Mouse (Mus musculus): ENCODE data around the gene Gm49393. TPM values are rescaled to one million over a fixed set of nuclear protein-coding genes. Genes with fewer than 3 reads are reported as not detected.
"Not testable (repeated sequence)": the region's sequence is repeated elsewhere in the genome, so short reads cannot be mapped to it uniquely, and the experiment has no call there.

Gene Gm49393
- 1.6 TPM in 1 of 2 replicates, not detected in the other for total RNA-seq (2021)
- long read RNA-seq = 0 reads

DNA sequence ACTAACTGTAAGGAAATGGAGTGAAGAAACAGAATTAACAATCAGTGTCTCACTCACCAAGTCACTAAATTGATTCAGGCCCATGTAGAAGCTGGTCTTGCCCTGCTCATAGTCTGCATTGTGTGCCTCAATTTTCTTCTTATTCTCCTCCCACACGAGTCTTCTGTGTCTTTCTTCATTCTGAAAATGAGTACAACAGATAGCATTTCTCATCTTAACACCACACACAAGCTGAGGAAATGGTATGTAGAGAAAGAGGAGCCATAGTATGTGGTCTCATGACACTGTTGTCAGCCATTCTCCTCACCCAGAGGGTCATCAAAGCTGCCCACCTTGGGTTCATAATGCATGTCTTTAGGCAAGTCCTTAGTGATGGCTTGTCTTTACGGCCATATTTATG, at the start of gene Gm49393:
TSS of gene Gm49393 (minus strand) at position 101 of the 400 bp plus-strand sequence.
- not testable (repeated sequence) for DNase-seq

DNA sequence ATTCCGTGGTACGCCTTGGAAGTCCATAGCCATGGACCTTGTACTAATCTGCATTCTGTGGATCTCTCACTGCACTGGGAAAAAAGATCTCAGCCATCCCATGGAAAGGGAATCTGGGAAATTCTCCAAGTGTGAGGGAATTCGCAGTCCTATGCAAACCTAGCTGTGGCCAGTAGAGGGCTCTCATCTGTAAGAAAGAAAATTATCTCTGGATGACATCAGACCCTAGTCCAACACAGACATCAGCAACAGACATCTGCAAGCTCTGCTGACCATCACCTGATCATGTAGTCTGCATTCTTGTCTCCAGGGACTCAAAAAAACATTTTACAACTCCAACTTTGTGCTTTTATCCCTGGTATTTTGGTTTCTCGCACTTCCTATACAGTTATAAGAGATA, 36.9 kb upstream of the Gm49393 start:
- not testable (repeated sequence) for DNase-seq

DNA sequence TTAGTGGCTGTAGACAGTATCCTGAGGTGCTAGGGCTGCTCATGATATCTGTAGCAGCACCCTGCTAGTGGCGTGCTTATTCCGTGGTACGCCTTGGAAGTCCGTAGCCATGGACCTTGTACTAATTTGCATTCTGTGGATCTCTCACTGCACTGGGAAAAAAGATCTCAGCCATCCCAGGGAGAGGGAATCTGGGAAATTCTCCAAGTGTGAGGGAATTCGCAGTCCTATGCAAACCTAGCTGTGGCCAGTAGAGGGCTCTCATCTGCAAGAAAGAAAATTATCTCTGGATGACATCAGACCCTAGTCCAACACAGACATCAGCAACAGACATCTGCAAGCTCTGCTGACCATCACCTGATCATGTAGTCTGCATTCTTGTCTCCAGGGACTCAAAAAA, 28.6 kb upstream of the Gm49393 start:
- DNase-seq = not testable (repeated sequence)

- DNase-seq = no peak
Measured at GRCm38 (mm10) chr13:60961706-60962105, 26.3 kb upstream of the Gm49393 start.

- not testable (repeated sequence) for DNase-seq
Measured at GRCm38 (mm10) chr13:60941884-60942283, 6.5 kb upstream of the Gm49393 start, which contains the start of gene Tpbpa. Tpbpa (minus strand) TSS chr13:60941984.

DNA sequence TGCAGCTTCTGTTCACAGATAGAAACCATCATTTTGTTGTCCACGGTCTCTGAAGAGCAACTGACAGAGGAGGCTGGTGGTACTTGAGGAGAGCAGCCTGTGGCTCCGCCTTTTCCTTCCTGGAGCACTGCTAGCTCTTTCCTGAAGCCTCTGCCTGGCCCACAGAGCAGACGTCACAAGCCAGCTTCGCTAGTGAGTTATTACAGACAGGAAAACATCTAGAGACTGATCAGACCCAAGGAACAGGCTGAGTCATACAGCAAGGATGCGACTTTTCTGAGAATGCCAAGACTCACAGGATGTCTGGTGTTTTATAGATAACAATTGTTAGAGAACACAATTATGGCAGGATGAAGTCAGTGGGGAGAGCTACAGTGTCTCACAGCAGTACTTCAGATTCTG, 1.1 kb upstream of the Gm49393 start, which contains the start of the genes Gm49391 and Ctla2a:
TSS of gene Gm49391 (minus strand) at position 72 of the 402 bp plus-strand sequence.
TSS of gene Ctla2a (minus strand) at position 126 of the 402 bp plus-strand sequence.
- DNase-seq = peak; percentile 10

GRCm38 (mm10) chr13:60904780-60905179, 30.6 kb downstream of the Gm49393 start, which contains the start of gene Tpbpb:
Tpbpb (minus strand) TSS chr13:60904880.
- not testable (repeated sequence) for DNase-seq

DNA sequence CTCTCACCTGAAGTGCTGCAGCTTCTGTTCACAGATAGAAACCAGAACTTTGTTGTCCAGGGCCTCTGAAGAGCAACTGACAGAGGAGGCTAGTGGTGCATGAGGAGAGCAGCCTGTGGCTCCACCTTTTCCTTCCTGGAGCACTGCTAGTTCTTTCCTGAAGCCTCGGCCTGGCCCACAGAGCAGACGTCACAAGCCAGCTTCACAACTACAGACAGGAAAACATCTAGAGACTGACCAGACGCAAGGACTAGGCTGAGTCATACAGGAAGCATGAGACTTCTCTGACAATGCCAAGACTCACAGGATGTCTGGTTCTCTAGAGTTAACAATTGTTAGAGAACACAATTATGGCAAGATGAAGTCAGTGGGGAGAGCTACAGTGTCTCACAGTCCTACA, 38.1 kb downstream of the Gm49393 start, which contains the start of gene Ctla2b:
TSS of gene Ctla2b (minus strand) at position 120 of the 400 bp plus-strand sequence.
- DNase-seq = peak; percentile 13

DNA sequence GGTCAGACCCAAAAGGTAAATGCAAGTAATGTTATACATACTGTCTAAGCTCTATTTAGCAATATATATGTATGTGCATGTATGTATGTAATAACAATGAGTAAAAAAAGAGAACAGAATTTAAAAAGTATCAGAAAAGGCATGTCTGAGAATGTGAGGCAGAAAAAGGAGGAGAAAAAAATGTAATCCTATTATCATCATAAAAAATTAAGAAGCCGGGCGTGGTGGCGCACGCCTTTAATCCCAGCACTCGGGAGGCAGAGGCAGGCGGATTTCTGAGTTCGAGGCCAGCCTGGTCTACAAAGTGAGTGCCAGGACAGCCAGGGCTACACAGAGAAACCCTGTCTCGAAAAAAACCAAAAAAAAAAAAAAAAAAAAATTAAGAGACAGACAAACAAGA, 38.6 kb downstream of the Gm49393 start, which contains the start of gene Gm49392:
TSS of gene Gm49392 (minus strand) at position 101 of the 400 bp plus-strand sequence.
- not testable (repeated sequence) for DNase-seq

- no peak for DNase-seq
Measured at GRCm38 (mm10) chr13:60895406-60896160, 39.8 kb downstream of the Gm49393 start.

DNA sequence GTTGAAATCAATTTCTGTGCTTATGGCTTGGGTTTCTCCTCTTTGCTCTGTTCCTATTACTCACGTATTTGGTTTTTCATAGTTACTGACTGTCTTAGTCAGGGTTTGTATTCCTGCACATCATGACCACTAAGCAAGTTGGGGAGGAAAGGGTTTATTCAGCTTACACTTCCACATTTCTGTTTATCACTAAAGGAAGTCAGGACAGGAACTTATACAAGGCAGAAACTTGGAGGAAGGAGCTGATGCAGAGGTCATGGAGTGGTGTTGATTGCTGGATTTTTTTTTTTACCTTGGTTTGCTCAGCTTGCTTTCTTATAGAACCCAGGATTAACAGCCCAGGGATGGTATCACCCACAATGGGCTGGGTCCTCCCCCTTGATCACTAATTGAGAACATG, 43.1 kb downstream of the Gm49393 start:
- no peak for DNase-seq

DNA sequence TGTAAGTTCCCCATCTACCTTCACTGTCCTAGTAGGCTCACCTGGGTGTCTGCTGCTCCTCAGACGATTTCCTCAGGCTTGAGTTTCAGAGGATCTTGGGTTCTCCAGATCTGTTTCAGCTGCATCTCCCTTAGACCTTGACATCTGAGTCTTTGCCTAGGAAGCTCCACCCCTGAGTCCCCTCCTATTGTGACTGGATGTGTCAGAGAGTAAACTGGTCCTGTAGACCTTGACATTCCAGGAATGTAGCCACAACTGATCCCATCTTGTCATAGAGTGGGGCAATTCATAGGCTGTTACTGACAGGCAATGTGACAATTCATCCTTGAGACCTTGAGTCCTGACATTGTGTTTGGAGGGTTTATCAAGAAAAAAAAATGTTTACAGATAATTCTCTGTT, 71.1 kb downstream of the Gm49393 start, which contains the start of gene 4930486L24Rik:
TSS of gene 4930486L24Rik (minus strand) at position 195 of the 400 bp plus-strand sequence.
- DNase-seq = no peak

DNA sequence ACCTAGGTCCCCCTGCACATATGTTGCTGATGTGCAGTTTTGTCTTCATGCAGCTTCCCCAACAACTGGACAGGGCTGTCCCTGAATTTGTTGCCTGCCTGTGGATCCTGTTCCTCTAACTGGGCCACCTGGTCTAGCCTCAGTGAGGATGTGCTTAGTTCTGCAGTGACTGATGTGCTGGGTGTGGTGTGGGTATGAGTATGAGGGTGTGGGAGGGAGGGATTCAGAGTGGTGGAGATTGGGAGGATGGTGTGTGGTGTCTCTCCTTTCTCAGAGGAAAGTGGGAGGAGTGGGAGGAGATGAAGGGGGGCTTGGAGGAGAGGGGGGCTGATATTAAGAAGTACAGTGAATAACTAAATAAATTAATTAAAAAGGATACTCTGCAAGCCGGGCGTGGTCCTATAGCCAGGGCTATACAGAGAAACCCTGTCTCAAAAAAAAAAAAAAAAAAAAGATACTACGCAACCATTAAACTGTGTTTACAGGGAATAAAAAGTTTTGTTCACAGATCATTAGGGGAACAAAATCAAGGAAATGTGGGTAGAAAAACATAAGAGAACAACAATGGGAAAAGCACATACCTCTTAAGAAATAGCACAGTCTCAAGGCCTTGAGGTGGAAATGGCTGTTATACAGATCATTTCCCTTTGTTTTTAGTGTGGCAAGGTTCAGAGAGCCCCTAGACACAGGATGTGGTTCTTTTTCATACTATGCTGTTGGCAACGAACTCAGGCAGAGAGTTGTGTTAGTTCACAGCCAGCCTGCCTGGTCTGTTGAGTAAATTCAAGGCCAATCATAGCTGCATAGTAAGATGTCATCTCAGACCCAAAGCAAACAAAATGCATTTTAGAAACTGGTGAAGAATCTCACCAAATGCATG, 86.9 kb downstream of the Gm49393 start:
- DNase-seq = no peak

GRCm38 (mm10) chr13:60843153-60843552, 92.2 kb downstream of the Gm49393 start:
- no peak for DNase-seq

GRCm38 (mm10) chr13:60842703-60843102, 92.7 kb downstream of the Gm49393 start:
- DNase-seq = no peak

DNA sequence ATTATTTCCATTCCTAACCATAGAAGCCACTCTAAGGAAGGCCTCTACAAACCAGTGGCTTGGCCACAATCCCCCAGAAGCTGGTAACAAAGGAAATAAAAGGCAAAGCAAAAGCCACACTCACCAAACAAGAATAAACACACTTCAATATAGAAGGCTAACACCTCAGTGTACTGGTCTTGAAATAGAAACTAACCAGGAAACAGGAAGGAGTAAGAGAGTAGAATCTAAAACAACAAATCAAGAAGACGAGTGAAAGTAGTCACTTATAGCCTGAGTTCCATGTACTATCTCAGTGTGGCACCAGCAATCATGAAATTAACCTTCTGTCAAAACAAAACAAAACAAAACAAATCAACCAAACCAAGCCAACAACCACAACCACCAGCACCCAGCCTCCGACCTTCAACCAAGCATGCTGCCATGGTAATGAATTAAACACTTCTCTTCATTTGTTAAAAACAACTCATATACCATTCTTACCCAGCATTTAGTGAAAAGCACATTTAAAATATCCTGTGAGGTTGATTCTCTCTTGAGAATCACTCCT, 96.0 kb downstream of the Gm49393 start:
- DNase-seq = no peak

DNA sequence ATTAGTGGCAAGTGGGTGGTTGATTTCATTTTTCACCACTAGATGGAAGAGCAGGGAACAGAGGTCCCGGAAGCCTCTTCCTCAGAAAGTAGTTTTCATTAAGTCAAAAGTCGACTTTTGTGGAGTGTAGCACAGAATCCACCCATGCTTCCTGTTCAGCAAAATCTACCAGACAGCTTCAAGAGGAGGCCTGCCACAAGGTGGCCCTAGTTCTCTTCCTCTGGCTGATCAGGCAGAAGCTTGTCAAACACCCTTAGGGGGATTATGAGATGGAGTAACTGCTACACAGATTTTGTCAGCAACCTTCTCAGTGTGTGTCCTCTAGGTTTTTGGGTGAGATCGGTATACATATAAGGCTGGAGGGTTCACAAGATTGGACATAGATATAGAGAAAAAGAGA, 109.3 kb downstream of the Gm49393 start:
- no peak for DNase-seq

- DNase-seq = no peak
Measured at GRCm38 (mm10) chr13:60820486-60821175, 114.8 kb downstream of the Gm49393 start.

- peak; percentile 34 for DNase-seq
Measured at GRCm38 (mm10) chr13:60819469-60819868, 115.9 kb downstream of the Gm49393 start.

- no peak for DNase-seq
Measured at GRCm38 (mm10) chr13:60813722-60814121, 121.7 kb downstream of the Gm49393 start.

- no peak for DNase-seq
Measured at GRCm38 (mm10) chr13:60812768-60813167, 122.6 kb downstream of the Gm49393 start.

Measured in adrenal gland, postnatal 25 days (tissue).